Mouse (Mus musculus): ENCODE data around the gene 9130230L23Rik. TPM values are rescaled to one million over a fixed set of nuclear protein-coding genes. Genes with fewer than 3 reads are reported as not detected.
"Not testable (repeated sequence)": the region's sequence is repeated elsewhere in the genome, so short reads cannot be mapped to it uniquely, and the experiment has no call there.

9130230L23Rik gene
- polyA plus RNA-seq, 1 experiment from 2014 or later, result 0.13 TPM

DNA sequence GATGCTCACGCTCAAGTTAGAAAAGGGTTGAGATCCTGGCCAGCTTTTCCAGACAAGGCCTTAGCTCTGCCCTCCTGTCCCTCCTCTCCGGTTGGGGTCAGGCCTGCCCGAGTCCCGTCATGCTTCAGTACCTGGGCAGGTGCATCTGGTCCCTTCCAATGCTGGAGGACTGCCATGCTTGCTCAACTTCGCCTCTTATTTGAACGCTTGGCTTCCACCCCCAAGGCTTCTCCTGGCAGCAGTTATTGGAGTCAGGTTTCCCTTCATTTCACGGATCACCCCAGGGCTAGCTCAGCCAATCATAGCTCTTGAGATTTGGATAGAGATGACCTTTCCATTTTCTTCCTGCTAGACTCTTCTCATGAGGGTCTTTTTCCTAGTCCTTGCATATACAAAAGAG is 4.0 kb downstream of the 9130230L23Rik start:
- Histone ChIP-seq H3K4me3 (replicated peaks) (no peak overlapping the region), H3K27me3 (no peaks in the 10 kb centered on the region), H3K4me2 (no peak overlapping the region), H3K27ac (no peak overlapping the region), H3K9me3 (no peaks in the 10 kb centered on the region), H3K9ac (no peak overlapping the region), H3K36me3 (replicated peaks) (no peaks in the 10 kb centered on the region), H3K4me1 (no peaks in the 10 kb centered on the region)
- ATAC-seq (ENCODE audit: low FRiP score), result no peak
- WGBS, result 87% methylated on average over 7 of the region's 7 CpGs

DNA sequence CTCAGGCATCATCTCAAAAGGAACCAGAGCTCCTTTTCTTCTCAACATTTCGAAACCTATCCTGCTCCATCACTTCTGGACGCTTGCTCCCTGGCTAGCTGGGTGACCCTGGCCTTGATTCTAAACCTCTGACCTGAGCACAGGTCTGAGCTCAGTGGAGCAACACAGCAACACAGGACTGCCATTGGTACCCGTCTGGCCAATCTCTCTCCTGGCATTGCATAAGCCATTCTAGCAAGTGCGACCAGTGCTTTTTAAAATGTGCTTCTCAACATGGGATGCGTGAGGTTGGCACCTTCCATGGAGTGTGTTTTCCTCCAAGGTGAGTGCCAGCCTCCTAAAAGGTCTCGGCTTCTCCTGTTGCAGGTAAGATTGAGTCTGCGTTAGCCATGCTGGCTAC is 5.0 kb downstream of the 9130230L23Rik start:
- 92% methylated on average over 7 of the region's 7 CpGs for WGBS
- H3K36me3 ChIP-seq (replicated peaks), result no peaks in the 10 kb centered on the region
- no peak for ATAC-seq (ENCODE audit: low FRiP score)
- H3K4me1 ChIP-seq, result no peaks in the 10 kb centered on the region
- no peak overlapping the region for H3K4me2 ChIP-seq
- H3K9me3 ChIP-seq, result no peaks in the 10 kb centered on the region
- H3K27me3 ChIP-seq, result no peaks in the 10 kb centered on the region
- H3K4me3 ChIP-seq (replicated peaks), result no peak overlapping the region
- no peak overlapping the region for H3K27ac ChIP-seq
- H3K9ac ChIP-seq, result no peak overlapping the region

DNA sequence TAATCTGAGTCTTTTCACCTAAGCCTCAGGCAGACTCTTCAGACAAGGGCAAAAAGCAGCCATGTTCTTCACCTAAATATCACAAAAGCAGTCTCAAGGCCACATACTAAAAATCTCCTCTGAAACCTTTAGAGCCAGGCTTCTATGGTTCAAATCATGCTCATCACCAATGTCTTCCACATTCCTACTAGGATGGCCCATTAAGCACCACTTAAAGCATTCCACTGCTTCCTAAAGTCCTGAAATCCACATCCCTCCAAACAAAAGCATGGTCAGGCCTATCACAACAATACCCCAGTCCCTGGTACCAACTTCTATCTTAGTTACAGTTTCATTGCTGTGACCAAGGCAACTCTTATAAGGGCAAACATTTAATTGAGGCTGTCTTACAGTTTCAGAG is 6.3 kb downstream of the 9130230L23Rik start:
- ATAC-seq (ENCODE audit: low FRiP score), result no peak
- Histone ChIP-seq H3K4me1 (no peaks in the 10 kb centered on the region), H3K4me2 (no peak overlapping the region), H3K27me3 (no peaks in the 10 kb centered on the region), H3K9me3 (no peaks in the 10 kb centered on the region), H3K4me3 (replicated peaks) (no peak overlapping the region), H3K36me3 (replicated peaks) (no peaks in the 10 kb centered on the region), H3K9ac (no peak overlapping the region), H3K27ac (no peak overlapping the region)

DNA sequence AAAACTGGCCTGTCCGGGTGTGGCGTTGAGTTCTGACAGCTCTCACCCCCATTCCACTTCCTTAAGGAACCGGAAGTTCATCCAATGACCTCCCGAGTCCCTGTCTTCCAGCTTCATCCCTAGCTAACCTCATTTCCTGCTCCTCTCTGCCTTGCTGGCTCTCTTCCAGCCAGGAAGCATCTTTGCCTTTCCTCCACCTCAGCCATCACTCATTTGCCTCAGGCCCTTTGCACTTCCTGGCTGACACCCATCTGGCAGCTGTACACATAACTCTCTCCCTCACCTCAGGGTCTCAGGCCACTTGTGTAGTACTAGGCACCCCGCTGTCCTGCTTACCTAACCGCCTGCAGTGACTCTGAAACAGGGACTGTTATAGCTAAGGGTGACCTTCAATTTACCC is 9.4 kb downstream of the 9130230L23Rik start:
- no peaks in the 10 kb centered on the region for H3K4me1 ChIP-seq
- WGBS, result 81% methylated on average over 6 of the region's 6 CpGs
- no peak overlapping the region for H3K4me2 ChIP-seq
- ATAC-seq (ENCODE audit: low FRiP score), result no peak
- no peaks in the 10 kb centered on the region for H3K36me3 ChIP-seq (replicated peaks)
- no peak overlapping the region for H3K4me3 ChIP-seq (replicated peaks)
- H3K9me3 ChIP-seq, result no peaks in the 10 kb centered on the region
- H3K27ac ChIP-seq, result no peak overlapping the region
- H3K9ac ChIP-seq, result no peak overlapping the region
- H3K27me3 ChIP-seq, result no peaks in the 10 kb centered on the region

DNA sequence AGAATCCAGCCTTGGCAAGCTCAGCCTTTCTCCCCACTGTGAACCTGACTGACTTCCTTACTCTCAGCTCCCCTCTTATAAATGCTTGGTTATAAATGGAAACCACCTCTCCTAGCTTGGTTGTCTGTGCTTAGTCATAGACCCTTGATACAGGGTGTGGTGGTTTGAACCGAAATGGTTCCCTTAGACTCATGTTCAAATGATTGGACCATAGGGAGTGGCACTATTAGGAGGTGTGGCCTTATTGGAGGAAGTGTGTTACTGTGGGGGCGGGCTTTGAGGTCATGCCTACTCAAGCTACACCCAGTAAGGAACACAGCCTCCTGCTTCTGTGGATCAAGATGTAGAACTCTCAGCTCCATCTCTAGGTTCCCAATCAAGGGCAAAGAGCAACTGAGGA is 12.9 kb downstream of the 9130230L23Rik start:
- Histone ChIP-seq H3K4me1 (no peaks in the 10 kb centered on the region), H3K9me3 (no peaks in the 10 kb centered on the region), H3K9ac (no peak overlapping the region), H3K36me3 (replicated peaks) (no peaks in the 10 kb centered on the region), H3K27me3 (no peaks in the 10 kb centered on the region), H3K4me2 (no peak overlapping the region), H3K4me3 (replicated peaks) (no peak overlapping the region), H3K27ac (no peak overlapping the region)
- WGBS, result 83% methylated on average over 2 of the region's 2 CpGs
- no peak for ATAC-seq (ENCODE audit: low FRiP score)

GRCm38 (mm10) chr5:65987004-65987403 is 17.1 kb downstream of the 9130230L23Rik start:
- not testable (repeated sequence) for H3K36me3 ChIP-seq (replicated peaks); H3K4me2 ChIP-seq; H3K27ac ChIP-seq; H3K27me3 ChIP-seq; ATAC-seq (ENCODE audit: low FRiP score); H3K4me1 ChIP-seq; H3K4me3 ChIP-seq (replicated peaks); H3K9me3 ChIP-seq; H3K9ac ChIP-seq
- WGBS, result 73% methylated on average over 3 of the region's 3 CpGs

- 90% methylated on average over 5 of the region's 5 CpGs for WGBS
- no peak for ATAC-seq (ENCODE audit: low FRiP score)
- Histone ChIP-seq H3K9me3 (no peaks in the 10 kb centered on the region), H3K27ac (no peak overlapping the region), H3K4me1 (no peaks in the 10 kb centered on the region), H3K36me3 (replicated peaks) (no peaks in the 10 kb centered on the region), H3K9ac (no peak overlapping the region), H3K4me3 (replicated peaks) (no peak overlapping the region), H3K27me3 (no peaks in the 10 kb centered on the region), H3K4me2 (no peak overlapping the region)
Measured at GRCm38 (mm10) chr5:65986426-65986825, 17.7 kb downstream of the 9130230L23Rik start.

DNA sequence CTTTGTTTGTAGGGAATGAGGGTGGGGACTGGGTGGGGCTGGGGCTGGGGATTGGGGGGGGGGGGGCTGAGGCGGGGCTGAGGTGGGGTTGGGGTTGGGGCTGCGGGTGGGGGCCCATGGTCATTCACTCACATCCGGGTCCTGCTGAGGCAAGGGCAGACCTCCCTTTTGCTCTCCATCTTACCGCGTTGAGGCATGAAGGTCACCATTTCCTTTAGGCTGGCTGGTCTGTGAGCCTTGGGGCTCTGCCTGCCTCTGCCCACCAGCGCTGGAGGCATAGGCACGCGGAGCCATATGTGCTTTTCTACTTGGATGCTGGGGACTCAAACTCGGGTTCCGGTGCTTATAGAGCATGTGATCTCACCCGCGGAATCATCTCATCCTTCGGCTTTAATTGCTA is 28.4 kb downstream of the 9130230L23Rik start:
- H3K9me3 ChIP-seq, result no peaks in the 10 kb centered on the region
- no peaks in the 10 kb centered on the region for H3K27me3 ChIP-seq
- no peak overlapping the region for H3K27ac ChIP-seq
- no peak overlapping the region for H3K4me2 ChIP-seq
- no peak for ATAC-seq (ENCODE audit: low FRiP score)
- H3K4me3 ChIP-seq (replicated peaks), result no peak overlapping the region
- H3K9ac ChIP-seq, result no peak overlapping the region
- H3K36me3 ChIP-seq (replicated peaks), result no peaks in the 10 kb centered on the region
- H3K4me1 ChIP-seq, result no peaks in the 10 kb centered on the region
- WGBS, result 90% methylated on average over 13 of the region's 13 CpGs

- H3K4me2 ChIP-seq, result no peak overlapping the region
- H3K4me3 ChIP-seq (replicated peaks), result no peak overlapping the region
- H3K36me3 ChIP-seq (replicated peaks), result no peaks in the 10 kb centered on the region
- no peak overlapping the region for H3K9ac ChIP-seq
- 80% methylated on average over 2 of the region's 2 CpGs for WGBS
- H3K9me3 ChIP-seq, result no peaks in the 10 kb centered on the region
- H3K27me3 ChIP-seq, result no peaks in the 10 kb centered on the region
- no peak for ATAC-seq (ENCODE audit: low FRiP score)
- no peak overlapping the region for H3K27ac ChIP-seq
- H3K4me1 ChIP-seq, result no peaks in the 10 kb centered on the region
Measured at GRCm38 (mm10) chr5:65973189-65973588, 30.9 kb downstream of the 9130230L23Rik start.

GRCm38 (mm10) chr5:65968004-65968403 is 36.1 kb downstream of the 9130230L23Rik start:
- 93% methylated on average over 3 of the region's 3 CpGs for WGBS
- Histone ChIP-seq H3K4me3 (replicated peaks) (no peak overlapping the region), H3K27me3 (no peaks in the 10 kb centered on the region), H3K4me1 (no peaks in the 10 kb centered on the region), H3K36me3 (replicated peaks) (no peaks in the 10 kb centered on the region), H3K9ac (no peak overlapping the region), H3K27ac (no peak overlapping the region), H3K9me3 (no peaks in the 10 kb centered on the region), H3K4me2 (no peak overlapping the region)
- ATAC-seq (ENCODE audit: low FRiP score), result no peak

DNA sequence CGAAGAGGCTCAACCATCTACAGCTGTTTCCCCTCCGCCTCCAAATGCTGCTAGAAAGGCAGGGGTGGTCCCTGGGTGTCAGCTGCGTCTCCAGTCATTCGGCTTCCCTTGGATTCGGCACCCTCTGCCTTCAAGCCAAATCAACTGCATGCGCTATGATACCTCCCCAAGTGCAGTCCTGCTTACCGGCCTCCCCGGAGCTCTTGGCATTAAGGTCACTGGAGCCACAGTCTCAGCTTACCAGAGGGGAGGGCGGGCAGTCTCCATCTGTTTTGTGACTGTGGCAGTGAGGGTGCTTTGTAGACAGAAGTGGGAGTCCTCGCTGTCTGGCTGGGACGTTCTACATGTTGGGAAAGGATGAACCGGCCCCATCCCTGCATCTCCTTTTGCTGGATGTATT is 37.0 kb downstream of the 9130230L23Rik start:
- no peaks in the 10 kb centered on the region for H3K36me3 ChIP-seq (replicated peaks)
- H3K9ac ChIP-seq, result no peak overlapping the region
- H3K4me3 ChIP-seq (replicated peaks), result no peak overlapping the region
- no peaks in the 10 kb centered on the region for H3K27me3 ChIP-seq
- H3K4me1 ChIP-seq, result no peaks in the 10 kb centered on the region
- ATAC-seq (ENCODE audit: low FRiP score), result no peak
- WGBS, result 76% methylated on average over 12 of the region's 12 CpGs
- no peaks in the 10 kb centered on the region for H3K9me3 ChIP-seq
- H3K27ac ChIP-seq, result no peak overlapping the region
- no peak overlapping the region for H3K4me2 ChIP-seq

DNA sequence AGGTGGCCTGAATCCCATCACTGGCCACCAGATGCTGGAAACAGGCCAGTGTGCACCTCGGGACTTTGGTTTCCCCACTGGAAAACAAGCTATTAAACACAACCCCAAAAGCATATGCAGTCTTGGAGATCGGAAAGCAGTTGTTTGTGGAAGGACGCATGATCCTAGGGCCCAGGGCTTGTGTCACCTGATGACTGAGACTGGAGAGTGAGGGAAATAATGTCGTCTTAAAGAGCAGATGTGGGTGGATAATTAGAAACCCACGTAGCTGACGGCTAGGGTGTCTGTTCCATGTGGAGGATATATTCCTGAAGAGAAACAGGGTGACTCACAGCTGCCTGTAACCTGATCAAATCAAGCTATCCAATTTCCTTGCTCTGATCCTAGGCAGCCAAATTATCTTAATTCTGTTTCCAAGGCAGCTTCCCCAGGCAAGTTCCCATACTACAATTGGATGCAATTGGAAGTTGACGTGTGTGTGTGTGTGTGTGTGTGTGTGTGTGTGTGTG is 38.3 kb downstream of the 9130230L23Rik start:
- Histone ChIP-seq H3K36me3 (replicated peaks) (no peaks in the 10 kb centered on the region), H3K9ac (no peak overlapping the region), H3K4me3 (replicated peaks) (no peak overlapping the region), H3K27me3 (no peaks in the 10 kb centered on the region), H3K9me3 (no peaks in the 10 kb centered on the region), H3K27ac (no peak overlapping the region), H3K4me1 (no peaks in the 10 kb centered on the region), H3K4me2 (no peak overlapping the region)
- 74% methylated on average over 7 of the region's 7 CpGs for WGBS
- ATAC-seq (ENCODE audit: low FRiP score), result no peak

DNA sequence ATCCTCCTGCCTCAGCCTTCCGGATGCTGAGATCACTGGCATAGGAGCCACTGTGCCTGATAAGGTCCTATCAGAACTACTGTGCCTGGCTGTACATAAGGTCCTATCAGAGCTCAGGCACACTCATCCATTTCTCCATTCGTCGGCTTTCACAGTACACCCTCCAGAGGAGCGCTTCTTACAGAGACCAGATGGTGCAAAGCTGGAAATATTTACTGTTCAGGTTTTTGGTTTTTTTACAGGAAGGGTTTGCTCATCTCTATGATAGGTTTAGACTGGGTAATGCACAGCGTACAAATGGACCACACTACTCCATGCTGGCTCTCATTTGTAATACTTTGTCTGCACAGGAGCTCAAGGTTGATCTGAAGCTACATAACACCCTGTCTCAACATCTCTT is 40.8 kb downstream of the 9130230L23Rik start:
- H3K4me2 ChIP-seq, result no peak overlapping the region
- 94% methylated on average over 5 of the region's 5 CpGs for WGBS
- H3K4me1 ChIP-seq, result no peaks in the 10 kb centered on the region
- H3K36me3 ChIP-seq (replicated peaks), result no peaks in the 10 kb centered on the region
- H3K9me3 ChIP-seq, result no peaks in the 10 kb centered on the region
- H3K4me3 ChIP-seq (replicated peaks), result no peak overlapping the region
- no peak overlapping the region for H3K9ac ChIP-seq
- no peak overlapping the region for H3K27ac ChIP-seq
- ATAC-seq (ENCODE audit: low FRiP score), result no peak
- no peaks in the 10 kb centered on the region for H3K27me3 ChIP-seq

DNA sequence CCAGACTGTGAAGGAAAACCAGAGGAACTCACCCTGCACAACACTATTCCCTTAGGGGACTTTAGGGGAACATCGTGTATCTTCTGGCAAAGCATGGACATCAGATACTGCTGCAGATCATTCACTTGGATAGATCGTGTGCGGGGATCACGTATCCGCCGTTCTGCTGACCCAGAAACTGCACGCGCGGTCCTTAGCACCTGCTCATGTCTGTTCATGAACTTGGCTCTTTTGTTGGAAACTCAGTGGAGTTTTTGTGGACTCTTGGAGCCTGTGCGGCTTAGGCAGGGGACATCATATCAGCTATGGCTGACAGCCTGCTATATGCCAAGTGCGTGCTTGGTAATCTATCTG is 43.5 kb downstream of the 9130230L23Rik start:
- H3K9me3 ChIP-seq, result no peaks in the 10 kb centered on the region
- no peaks in the 10 kb centered on the region for H3K27me3 ChIP-seq
- 97% methylated on average over 11 of the region's 11 CpGs for WGBS
- no peak for ATAC-seq (ENCODE audit: low FRiP score)
- H3K36me3 ChIP-seq (replicated peaks), result no peaks in the 10 kb centered on the region
- H3K9ac ChIP-seq, result no peak overlapping the region
- no peak overlapping the region for H3K4me3 ChIP-seq (replicated peaks)
- no peaks in the 10 kb centered on the region for H3K4me1 ChIP-seq
- H3K4me2 ChIP-seq, result no peak overlapping the region
- no peak overlapping the region for H3K27ac ChIP-seq
